Mouse (Mus musculus): Measurements from ENCODE around the gene Gm3417.
A peak's percentile ranks its signal among the peaks of the same experiment; 100 is the strongest.
"Not testable (repeated sequence)": the region's sequence is repeated elsewhere in the genome, so short reads cannot be mapped to it uniquely, and the experiment has no call there.

Gene Gm3417

GRCm38 (mm10) chr17:14978362-14979038 lies at the start of gene Gm3417, which contains the start of gene 9030025P20Rik:
Gene Gm3417 (minus strand): TSS chr17:14978790.
Gene 9030025P20Rik (plus strand): TSS chr17:14978468.
- not testable (repeated sequence) for DNase-seq (ENCODE audit: low read depth)

- DNase-seq (ENCODE audit: low read depth), result not testable (repeated sequence)
Measured at GRCm38 (mm10) chr17:15025513-15025912, 46.9 kb upstream of the Gm3417 start.

- not testable (repeated sequence) for DNase-seq (ENCODE audit: low read depth)
Measured at GRCm38 (mm10) chr17:15024502-15025193, 46.1 kb upstream of the Gm3417 start.

GRCm38 (mm10) chr17:15023878-15024492 lies 45.4 kb upstream of the Gm3417 start:
- not testable (repeated sequence) for DNase-seq (ENCODE audit: low read depth)

- not testable (repeated sequence) for DNase-seq (ENCODE audit: low read depth)
Measured at GRCm38 (mm10) chr17:15021503-15022220, 43.1 kb upstream of the Gm3417 start.

GRCm38 (mm10) chr17:15009706-15010413 lies 31.3 kb upstream of the Gm3417 start, which contains the start of gene Gm3435:
Gene Gm3435 (plus strand): TSS chr17:15010176.
- DNase-seq (ENCODE audit: low read depth), result not testable (repeated sequence)

GRCm38 (mm10) chr17:15009088-15009487 lies 30.5 kb upstream of the Gm3417 start:
- DNase-seq (ENCODE audit: low read depth), result not testable (repeated sequence)

- DNase-seq (ENCODE audit: low read depth), result not testable (repeated sequence)
Measured at GRCm38 (mm10) chr17:15000047-15000446, 21.5 kb upstream of the Gm3417 start.

GRCm38 (mm10) chr17:14994140-14994539 lies 15.6 kb upstream of the Gm3417 start:
- not testable (repeated sequence) for DNase-seq (ENCODE audit: low read depth)

GRCm38 (mm10) chr17:14993139-14993832 lies 14.7 kb upstream of the Gm3417 start:
- DNase-seq (ENCODE audit: low read depth), result not testable (repeated sequence)

- DNase-seq (ENCODE audit: low read depth), result not testable (repeated sequence)
Measured at GRCm38 (mm10) chr17:14992522-14993138, 14.0 kb upstream of the Gm3417 start.

- not testable (repeated sequence) for DNase-seq (ENCODE audit: low read depth)
Measured at GRCm38 (mm10) chr17:14990116-14990702, 11.6 kb upstream of the Gm3417 start.

- DNase-seq (ENCODE audit: low read depth), result not testable (repeated sequence)
Measured at GRCm38 (mm10) chr17:14977718-14978361, 750 bp downstream of the Gm3417 start.

- DNase-seq (ENCODE audit: low read depth), result not testable (repeated sequence)
Measured at GRCm38 (mm10) chr17:14968373-14968913, 10.1 kb downstream of the Gm3417 start.

- not testable (repeated sequence) for DNase-seq (ENCODE audit: low read depth)
Measured at GRCm38 (mm10) chr17:14961557-14962154, 16.9 kb downstream of the Gm3417 start.

GRCm38 (mm10) chr17:14960951-14961556 lies 17.5 kb downstream of the Gm3417 start, which contains the start of gene Phf10:
Gene Phf10 (minus strand): TSS chr17:14961273.
- peak; percentile 61 for DNase-seq (ENCODE audit: low read depth)

GRCm38 (mm10) chr17:14960520-14960919 lies 18.1 kb downstream of the Gm3417 start:
- DNase-seq (ENCODE audit: low read depth), result peak; percentile 42

GRCm38 (mm10) chr17:14959979-14960378 lies 18.6 kb downstream of the Gm3417 start:
- DNase-seq (ENCODE audit: low read depth), result no peak
